Mouse (Mus musculus) spleen, adult 2 months (tissue): ENCODE results near the gene Olfr1410.

Source experiments
- CTCF ChIP-seq: fragments of 200-500 bp; IDR thresholded peaks from 2 replicates; pipeline ENCODE4 v1.5.1; 2011; ENCODE audit warnings: mild to moderate bottlenecking, inconsistent platforms; ENCODE audit not compliant: insufficient read depth, insufficient read length, insufficient replicate concordance; ENCODE audit errors: extremely low read depth
- POLR2A ChIP-seq: fragments of 200-500 bp; IDR thresholded peaks from 2 replicates; pipeline ENCODE4 v1.6.1; 2011; ENCODE audit warnings: low read depth, low read length, inconsistent platforms

DNA sequence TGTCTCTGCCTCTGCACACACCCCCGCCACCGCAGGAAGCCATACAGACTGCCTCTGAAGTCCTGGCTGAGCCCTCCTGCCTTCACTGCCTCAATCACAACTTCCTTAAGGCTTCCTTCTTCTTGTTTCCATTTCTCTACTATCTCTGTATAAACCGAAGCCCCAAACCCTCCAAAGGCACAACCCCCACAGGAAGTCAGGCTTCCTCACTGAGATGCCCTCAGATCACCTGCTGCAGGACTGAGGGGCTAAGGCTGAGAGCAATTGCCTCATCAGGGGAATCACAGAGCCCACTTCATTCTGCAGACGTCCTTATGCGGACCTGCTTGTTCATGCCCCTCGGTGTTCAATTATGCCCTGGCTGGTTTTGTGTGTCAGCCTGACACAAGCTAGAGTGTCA lies 34.8 kb downstream of the Olfr1410 start:
- TF ChIP-seq POLR2A (no peak), CTCF (no peak)
